Mouse (Mus musculus) hindbrain, embryonic 13.5 days (tissue): Measurements from ENCODE around the gene Olfr401. TPM values are rescaled to one million over a fixed set of nuclear protein-coding genes. Genes with fewer than 3 reads are reported as not detected.
"Not testable (repeated sequence)": the region's sequence is repeated elsewhere in the genome, so short reads cannot be mapped to it uniquely, and the experiment has no call there.

Experiments used
- ATAC-seq: fragments of 200-750 bp; cut with Nextera tagmentation; 2 replicates; pipeline ENCODE4 v1.8.0; 2017; ENCODE audit warnings: moderate TSS enrichment; ENCODE audit not compliant: low FRiP score
- H3K27ac ChIP-seq: fragments of 300-500 bp; sonication (generic); 2 replicates; pipeline ENCODE4 v1.5.1; 2015; ENCODE audit warnings: inconsistent platforms, mild to moderate bottlenecking, moderate library complexity
- H3K27me3 ChIP-seq: fragments of 300-500 bp; sonication (generic); 2 replicates; pipeline ENCODE4 v1.6.1; 2015; ENCODE audit warnings: mild to moderate bottlenecking, inconsistent platforms
- H3K36me3 ChIP-seq: fragments of 300-500 bp; sonication (generic); 2 replicates; pipeline ENCODE4 v1.6.1; 2015; ENCODE audit warnings: mild to moderate bottlenecking, inconsistent platforms
- H3K4me1 ChIP-seq: fragments of 300-500 bp; sonication (generic); replicated peaks from 2 replicates; pipeline ENCODE4 v1.6.1; 2015; ENCODE audit warnings: inconsistent platforms
- H3K4me2 ChIP-seq: fragments of 300-500 bp; sonication (generic); 2 replicates; pipeline ENCODE4 v1.6.1; 2015; ENCODE audit warnings: inconsistent platforms, mild to moderate bottlenecking, moderate library complexity
- H3K4me3 ChIP-seq: fragments of 300-500 bp; sonication (generic); 2 replicates; pipeline ENCODE4 v1.5.1; 2015; ENCODE audit warnings: mild to moderate bottlenecking, inconsistent platforms
- H3K9ac ChIP-seq: fragments of 300-500 bp; sonication (generic); 2 replicates; pipeline ENCODE4 v1.6.1; 2015; ENCODE audit warnings: mild to moderate bottlenecking, inconsistent platforms
- H3K9me3 ChIP-seq: fragments of 300-500 bp; sonication (generic); 2 replicates; pipeline ENCODE4 v1.6.1; 2016; ENCODE audit warnings: inconsistent platforms
- WGBS: fragments of 180-500 bp; shearing (Covaris S2); methylation state at CpG from one replicate; pipeline ENCODE4 v1.1.7; 2015; 5-methylcytosine and 5-hydroxymethylcytosine counted together
- polyA plus RNA-seq: library from polyadenylated mRNA; unstranded; fragments of >200 nt; fragmentation: Nextera tagmentation; extraction: Ambion mirVana; gene quantifications from 2 replicates; pipeline ENCODE4 v1.2.1, GENCODE M21; 2015

Gene Olfr401
- polyA plus RNA-seq = not detected in 2 replicates

- Histone ChIP-seq H3K4me3 (no peak within 1 kb of the TSS), H3K4me1 (no peaks in the 10 kb centered on the region), H3K9ac (no peak within 1 kb of the TSS), H3K27me3 (no peaks in the 10 kb centered on the region), H3K4me2 (no peak within 1 kb of the TSS), H3K27ac (no peak within 1 kb of the TSS), H3K36me3 (no peaks in the 10 kb centered on the region), H3K9me3 (peaks cover 36% of the 10 kb centered on the region)
- no peak for ATAC-seq
Observed at GRCm38 (mm10) chr11:74113412-74113811, at the start of gene Olfr401. TSS of gene Olfr401 (plus strand) at chr11:74113712.

- no peaks in the 10 kb centered on the region for H3K4me1 ChIP-seq
- 94% methylated on average over 1 of the region's 1 CpGs for WGBS
- ATAC-seq = no peak
- H3K4me3 ChIP-seq = no peak within 1 kb of the TSS
- no peak within 1 kb of the TSS for H3K4me2 ChIP-seq
- H3K36me3 ChIP-seq = no peaks in the 10 kb centered on the region
- no peak within 1 kb of the TSS for H3K27ac ChIP-seq
- H3K9me3 ChIP-seq = peaks cover 13% of the 10 kb centered on the region; the same call in 1 of the 2 replicates
- no peaks in the 10 kb centered on the region for H3K27me3 ChIP-seq
- H3K9ac ChIP-seq = no peak within 1 kb of the TSS
Observed at GRCm38 (mm10) chr11:74069655-74070054, 43.9 kb upstream of the Olfr401 start, which contains the start of gene Zfp616. TSS of gene Zfp616 (plus strand) at chr11:74069955.

- Histone ChIP-seq H3K36me3 (no peaks in the 10 kb centered on the region), H3K4me2 (no peak overlapping the region), H3K27me3 (no peaks in the 10 kb centered on the region), H3K9me3 (peaks cover 32% of the 10 kb centered on the region), H3K27ac (no peak overlapping the region), H3K4me1 (no peaks in the 10 kb centered on the region), H3K9ac (no peak overlapping the region), H3K4me3 (no peak overlapping the region)
- no peak for ATAC-seq
- 76% methylated on average over 2 of the region's 2 CpGs for WGBS
Observed at GRCm38 (mm10) chr11:74100724-74101123, 12.8 kb upstream of the Olfr401 start.

- Histone ChIP-seq H3K4me1 (no peaks in the 10 kb centered on the region), H3K4me3 (no peak overlapping the region), H3K27me3 (no peaks in the 10 kb centered on the region), H3K4me2 (no peak overlapping the region), H3K9me3 (peaks cover 25% of the 10 kb centered on the region), H3K9ac (no peak overlapping the region), H3K27ac (no peak overlapping the region), H3K36me3 (no peaks in the 10 kb centered on the region)
- WGBS = 47% methylated on average over 2 of the region's 2 CpGs
- no peak for ATAC-seq
Observed at GRCm38 (mm10) chr11:74101507-74101906, 12.0 kb upstream of the Olfr401 start.

GRCm38 (mm10) chr11:74105066-74105465 lies 8.4 kb upstream of the Olfr401 start:
- Histone ChIP-seq H3K36me3 (no peaks in the 10 kb centered on the region), H3K4me3 (no peak overlapping the region), H3K4me2 (no peak overlapping the region), H3K9ac (no peak overlapping the region), H3K9me3 (peaks cover 30% of the 10 kb centered on the region), H3K27ac (no peak overlapping the region), H3K27me3 (no peaks in the 10 kb centered on the region), H3K4me1 (no peaks in the 10 kb centered on the region)
- WGBS = 36% methylated on average over 5 of the region's 5 CpGs
- no peak for ATAC-seq

GRCm38 (mm10) chr11:74140001-74140400 lies 26.5 kb downstream of the Olfr401 start:
- 35% methylated on average over 1 of the region's 1 CpGs for WGBS
- not testable (repeated sequence) for H3K4me1 ChIP-seq, H3K36me3 ChIP-seq, H3K4me2 ChIP-seq, H3K27me3 ChIP-seq, H3K9ac ChIP-seq, H3K4me3 ChIP-seq, ATAC-seq, H3K27ac ChIP-seq
- peaks cover 63% of the 10 kb centered on the region for H3K9me3 ChIP-seq

- no peak for ATAC-seq
- H3K4me2 ChIP-seq = no peak overlapping the region
- no peak overlapping the region for H3K27ac ChIP-seq
- H3K27me3 ChIP-seq = no peaks in the 10 kb centered on the region
- no peaks in the 10 kb centered on the region for H3K36me3 ChIP-seq
- H3K4me1 ChIP-seq = no peaks in the 10 kb centered on the region
- no peak overlapping the region for H3K4me3 ChIP-seq
- H3K9me3 ChIP-seq = peaks cover 33% of the 10 kb centered on the region
- H3K9ac ChIP-seq = no peak overlapping the region
Observed at GRCm38 (mm10) chr11:74145866-74146265, 32.4 kb downstream of the Olfr401 start.

- ATAC-seq = no peak
- H3K27ac ChIP-seq = no peak within 1 kb of the TSS
- no peaks in the 10 kb centered on the region for H3K27me3 ChIP-seq
- no peak within 1 kb of the TSS for H3K4me2 ChIP-seq
- WGBS = 61% methylated on average over 3 of the region's 3 CpGs
- H3K36me3 ChIP-seq = no peaks in the 10 kb centered on the region
- H3K4me3 ChIP-seq = no peak within 1 kb of the TSS
- H3K4me1 ChIP-seq = no peaks in the 10 kb centered on the region
- H3K9me3 ChIP-seq = peaks cover 22% of the 10 kb centered on the region
- H3K9ac ChIP-seq = no peak within 1 kb of the TSS
Observed at GRCm38 (mm10) chr11:74153229-74153628, 39.7 kb downstream of the Olfr401 start, which contains the start of gene Olfr402. TSS of gene Olfr402 (plus strand) at chr11:74153529.

- H3K9ac ChIP-seq = no peak overlapping the region
- H3K27ac ChIP-seq = no peak overlapping the region
- no peaks in the 10 kb centered on the region for H3K4me1 ChIP-seq
- no peak overlapping the region for H3K4me3 ChIP-seq
- H3K36me3 ChIP-seq = no peaks in the 10 kb centered on the region
- peaks cover 17% of the 10 kb centered on the region for H3K9me3 ChIP-seq
- H3K4me2 ChIP-seq = no peak overlapping the region
- H3K27me3 ChIP-seq = no peaks in the 10 kb centered on the region
- no peak for ATAC-seq
Observed at GRCm38 (mm10) chr11:74168771-74169170, 55.3 kb downstream of the Olfr401 start.

Other genes starting within 250 kb of the Olfr401 start
- gene Olfr394, start 222.9 kb upstream of the Olfr401 start, polyA plus RNA-seq = not detected in 2 replicates
- not detected in 2 replicates for gene Olfr395, start 204.4 kb upstream of the Olfr401 start, polyA plus RNA-seq
- gene Olfr23, start 177.0 kb upstream of the Olfr401 start, polyA plus RNA-seq = not detected in 2 replicates
- not detected in 2 replicates for gene Olfr397, start 152.9 kb upstream of the Olfr401 start, polyA plus RNA-seq
- 0.04 TPM in 1 of 2 replicates, not detected in the other for gene Olfr398, start 123.3 kb upstream of the Olfr401 start, polyA plus RNA-seq
- not detected in 2 replicates for gene Olfr139, start 57.2 kb upstream of the Olfr401 start, polyA plus RNA-seq
- not detected in 2 replicates for gene Olfr399, start 57.1 kb upstream of the Olfr401 start, polyA plus RNA-seq
- not detected in 2 replicates for gene Zfp616, start 43.8 kb upstream of the Olfr401 start, polyA plus RNA-seq
- gene Olfr402, start 39.8 kb downstream of the Olfr401 start, polyA plus RNA-seq = not detected in 2 replicates
- not detected in 2 replicates for gene Olfr403, start 72.5 kb downstream of the Olfr401 start, polyA plus RNA-seq
- gene Olfr43, start 97.7 kb downstream of the Olfr401 start, polyA plus RNA-seq = not detected in 2 replicates
- not detected in 2 replicates for gene Olfr406, start 146.1 kb downstream of the Olfr401 start, polyA plus RNA-seq
- gene Olfr59, start 170.0 kb downstream of the Olfr401 start, polyA plus RNA-seq = not detected in 2 replicates
- gene Olfr410, start 224.3 kb downstream of the Olfr401 start, polyA plus RNA-seq = not detected in 2 replicates
- not detected in 2 replicates for gene Olfr411, start 238.9 kb downstream of the Olfr401 start, polyA plus RNA-seq
- not detected in 2 replicates for gene Olfr412, start 248.4 kb downstream of the Olfr401 start, polyA plus RNA-seq